ENCODE assay signal across 9 mouse cellular contexts in the genomic region with DNA sequence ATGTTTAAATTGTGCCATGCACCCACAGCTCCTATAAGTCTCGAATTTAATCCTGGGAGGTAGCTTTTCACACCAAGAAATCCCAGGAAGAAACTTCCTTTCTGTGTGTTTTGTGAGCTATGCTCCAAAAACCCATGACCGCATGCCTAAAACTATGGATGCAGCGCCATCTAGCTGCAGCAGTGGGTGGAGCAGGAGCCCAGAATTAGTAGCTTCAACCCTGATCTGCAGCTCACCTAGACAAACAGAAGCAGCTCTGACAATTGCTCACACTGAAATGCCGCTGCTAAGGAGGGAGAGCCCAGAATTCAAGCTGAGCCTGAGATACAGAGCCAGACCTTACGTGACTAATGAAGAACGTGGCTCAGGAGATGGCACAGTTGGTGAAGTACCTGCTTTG.
A peak's percentile ranks its signal among the peaks of the same experiment; 100 is the strongest.
DNase-seq lines count a peak whose midpoint lies in the region; ATAC-seq lines count a peak whose summit lies in the region.
"Had no signal": no experiment of that assay in that cellular context is flagged by ENCODE, and none has a peak within 500 bp of the region (broad histone marks: within the 10 kb centered on the region; RNA-seq: fewer than 3 reads in every experiment).

No protein-coding gene starts in this region.

- 5% methylated on average over 6 of the region's 6 CpGs for WGBS in forebrain, embryonic 10.5 days
- WGBS in liver, embryonic 13.5 days (ENCODE audit: insufficient replicate concordance): 4% methylated on average over 6 of the region's 6 CpGs
- WGBS in neural tube, embryonic 15.5 days: 3% methylated on average over 6 of the region's 6 CpGs

- H3K27me3 ChIP-seq in forebrain, embryonic 10.5 days (ENCODE audit: poor library complexity, severe bottlenecking): no peaks in the 10 kb centered on the region; the same call in 1 of the 2 replicates
- H3K27me3 ChIP-seq in liver, embryonic 13.5 days: no peaks in the 10 kb centered on the region
- H3K27me3 ChIP-seq in neural tube, embryonic 15.5 days (replicated peaks): no peaks in the 10 kb centered on the region
- H3K27me3 ChIP-seq: embryonic facial prominence, embryonic 12.5 days had no signal

- no peak overlapping the region for H3K4me2 ChIP-seq in liver, embryonic 13.5 days
- H3K4me2 ChIP-seq in neural tube, embryonic 15.5 days: no peak overlapping the region
- H3K4me2 ChIP-seq: embryonic facial prominence, embryonic 12.5 days had no signal

- H3K36me3 ChIP-seq in forebrain, embryonic 10.5 days (replicated peaks): no peaks in the 10 kb centered on the region
- no peaks in the 10 kb centered on the region for H3K36me3 ChIP-seq in liver, embryonic 13.5 days
- no peaks in the 10 kb centered on the region for H3K36me3 ChIP-seq in neural tube, embryonic 15.5 days
- H3K36me3 ChIP-seq: embryonic facial prominence, embryonic 12.5 days had no signal

- H3K9me3 ChIP-seq in forebrain, embryonic 10.5 days: no peaks in the 10 kb centered on the region
- no peaks in the 10 kb centered on the region for H3K9me3 ChIP-seq in liver, embryonic 13.5 days (replicated peaks)
- H3K9me3 ChIP-seq in neural tube, embryonic 15.5 days (replicated peaks): no peaks in the 10 kb centered on the region
- H3K9me3 ChIP-seq: embryonic facial prominence, embryonic 12.5 days had no signal

- ATAC-seq in liver, embryonic 13.5 days (ENCODE audit: low read depth): no peak
- ATAC-seq in neural tube, embryonic 15.5 days (ENCODE audit: low FRiP score): peak; percentile 56; the same call in 1 of the 2 replicates

- no peak overlapping the region for H3K27ac ChIP-seq in forebrain, embryonic 10.5 days
- H3K27ac ChIP-seq in liver, embryonic 13.5 days: no peak overlapping the region
- peak overlapping the region; percentile 43; the same call in 1 of the 2 replicates for H3K27ac ChIP-seq in neural tube, embryonic 15.5 days (replicated peaks)
- H3K27ac ChIP-seq: embryonic facial prominence, embryonic 12.5 days had no signal

- intact Hi-C loops in heart, postnatal 10 days (cut with DNase I): loop anchor here (1.0 to 5.0 kb wide), 5 partner anchors 61 to 1324 kb away; no protein-coding TSS in a partner anchor

- H3K9ac ChIP-seq in liver, embryonic 13.5 days: no peak overlapping the region
- H3K9ac ChIP-seq in neural tube, embryonic 15.5 days (replicated peaks): no peak overlapping the region
- H3K9ac ChIP-seq: embryonic facial prominence, embryonic 12.5 days had no signal

- H3K4me1 ChIP-seq in forebrain, embryonic 10.5 days: peaks cover 23% of the 10 kb centered on the region
- H3K4me1 ChIP-seq in liver, embryonic 13.5 days (replicated peaks): no peaks in the 10 kb centered on the region
- peaks cover 19% of the 10 kb centered on the region for H3K4me1 ChIP-seq in neural tube, embryonic 15.5 days

- no peak overlapping the region for H3K4me3 ChIP-seq in forebrain, embryonic 10.5 days
- H3K4me3 ChIP-seq in liver, embryonic 13.5 days (replicated peaks): no peak overlapping the region
- no peak overlapping the region for H3K4me3 ChIP-seq in neural tube, embryonic 15.5 days (replicated peaks)
- H3K4me3 ChIP-seq: embryonic facial prominence, embryonic 12.5 days had no signal

- peak; percentile 25 for DNase-seq in CD4-positive helper T cell, adult 2 months (ENCODE audit: low read depth, low spot score)
- peak; percentile 85 for DNase-seq in brain, adult 2 months (ENCODE audit: low read depth, low spot score)
- DNase-seq in forebrain, embryonic 10.5 days (ENCODE audit: extremely low spot score, low spot score): peak; percentile 83
- peak; percentile 85 to 92 for DNase-seq in heart, postnatal 10 days
- DNase-seq in kidney, postnatal 25 days: peak; percentile 71 to 86
- peak; percentile 17 for DNase-seq in liver, embryonic 13.5 days
- peak; percentile 33 for DNase-seq in testis, postnatal 14 days (ENCODE audit: low spot score)

Comparison
In these comparisons a context has a peak if more than half of its experiments do, and no peak if none do; other contexts are left out.
1. DNase-seq: peak in every context shown above with its lines; median percentile 88 in heart, postnatal 10 days; 85 in brain, adult 2 months; 83 in forebrain, embryonic 10.5 days; 78 in kidney, postnatal 25 days; 33 in testis, postnatal 14 days; 25 in CD4-positive helper T cell, adult 2 months; 17 in liver, embryonic 13.5 days.